In genomic region chr4:129561184-129561583, GRCm38 (mm10) we compare ENCODE assay signal across 19 mouse cellular contexts. TPM values are rescaled to one million over a fixed set of nuclear protein-coding genes. Genes with fewer than 3 reads are reported as not detected.
"Had no signal": no experiment of that assay in that cellular context is flagged by ENCODE, and none has a peak within 500 bp of the region (broad histone marks: within the 10 kb centered on the region; RNA-seq: fewer than 3 reads in every experiment).

No protein-coding gene starts in this region.

- H3K4me3 ChIP-seq: neural tube, embryonic 12.5 days; neural tube, embryonic 13.5 days; neural tube, embryonic 15.5 days; stomach, embryonic 15.5 days had no signal

- H3K9me3 ChIP-seq: neural tube, embryonic 12.5 days; neural tube, embryonic 13.5 days; neural tube, embryonic 15.5 days; stomach, embryonic 15.5 days had no signal

- H3K27me3 ChIP-seq: neural tube, embryonic 12.5 days; neural tube, embryonic 13.5 days; neural tube, embryonic 15.5 days; stomach, embryonic 15.5 days had no signal

- H3K9ac ChIP-seq: neural tube, embryonic 12.5 days; neural tube, embryonic 13.5 days; neural tube, embryonic 15.5 days; stomach, embryonic 15.5 days had no signal

- DNase-seq: retina, postnatal 1 day; right cerebral cortex, adult 18-20 months; right cerebral cortex, postnatal 14 days; right cerebral cortex, postnatal 25 days; spleen, adult 18-20 months; thymus, adult 18-20 months; thymus, adult 2 months; thymus, postnatal 14 days; thymus, postnatal 25 days; thymus, postnatal 36 days; thymus, postnatal 4 days had no signal

- H3K36me3 ChIP-seq: neural tube, embryonic 12.5 days; neural tube, embryonic 13.5 days; neural tube, embryonic 15.5 days; stomach, embryonic 15.5 days had no signal

- H3K27ac ChIP-seq: neural tube, embryonic 12.5 days; neural tube, embryonic 13.5 days; neural tube, embryonic 15.5 days; stomach, embryonic 15.5 days; stomach, postnatal 0 days had no signal

RNA-seq across cellular contexts. Expression of gene Fam167b, which starts 17.2 kb away (rescaled TPM):
- total RNA-seq: neutrophil, adult 5-6 weeks had no signal
- polyA plus RNA-seq: neural tube, embryonic 14.5 days; neural tube, embryonic 15.5 days; testis, adult 2 months had no signal
